Mouse (Mus musculus): ENCODE measurements around the gene Tbr1.
A peak's percentile ranks its signal among the peaks of the same experiment; 100 is the strongest.

Gene Tbr1

DNA sequence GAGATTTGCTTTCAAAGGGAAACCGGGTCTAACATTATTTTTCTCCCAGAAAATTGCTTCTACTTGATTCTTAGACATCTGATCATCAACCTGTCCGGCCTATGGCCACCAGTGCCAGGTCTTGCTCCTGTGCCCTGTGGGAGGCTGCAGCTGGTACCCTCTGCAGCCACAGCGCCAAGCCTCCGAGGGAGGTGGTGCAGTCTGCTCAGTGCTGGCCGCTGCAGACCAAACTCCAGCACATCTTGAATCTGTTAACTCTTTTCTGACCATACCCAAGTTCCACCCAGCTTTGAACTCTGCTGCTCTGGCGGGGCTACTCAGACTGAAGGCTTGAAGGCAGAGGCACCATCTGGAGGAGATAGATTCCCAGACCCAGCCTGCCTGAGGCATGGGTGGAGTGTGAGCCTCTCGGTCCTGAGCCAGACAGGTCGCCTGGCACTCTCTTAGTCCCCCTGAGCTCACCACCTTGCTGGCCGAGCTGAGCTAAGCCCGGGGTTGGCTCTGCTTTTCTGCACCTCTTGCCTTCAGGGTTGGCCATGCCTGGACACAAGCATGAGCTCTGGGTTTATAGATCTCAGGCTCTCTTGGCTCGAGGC, at the start of gene Tbr1:
Tbr1 (plus strand) TSS at position 275 of the 596 bp plus-strand sequence.
- DNase-seq: no peak

DNA sequence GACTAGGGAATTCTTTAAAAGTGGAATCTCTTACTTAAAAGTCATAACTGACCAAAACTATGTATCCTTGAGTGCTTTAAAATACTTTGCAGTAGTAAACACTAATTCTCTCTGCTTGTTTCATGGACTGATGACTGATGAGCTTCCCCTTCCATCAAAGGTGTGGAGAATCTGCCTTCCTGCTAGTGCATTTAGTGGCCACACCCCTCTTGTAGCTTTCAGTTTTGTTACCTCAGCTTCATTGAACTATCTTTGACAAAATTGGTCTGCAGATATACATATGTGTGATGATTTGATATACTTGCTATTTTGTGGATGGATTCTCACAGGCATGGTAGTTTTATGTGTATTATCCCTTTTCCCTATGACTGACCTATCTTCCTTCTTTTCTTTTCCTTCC, 47.7 kb upstream of the Tbr1 start:
- DNase-seq: no peak

DNA sequence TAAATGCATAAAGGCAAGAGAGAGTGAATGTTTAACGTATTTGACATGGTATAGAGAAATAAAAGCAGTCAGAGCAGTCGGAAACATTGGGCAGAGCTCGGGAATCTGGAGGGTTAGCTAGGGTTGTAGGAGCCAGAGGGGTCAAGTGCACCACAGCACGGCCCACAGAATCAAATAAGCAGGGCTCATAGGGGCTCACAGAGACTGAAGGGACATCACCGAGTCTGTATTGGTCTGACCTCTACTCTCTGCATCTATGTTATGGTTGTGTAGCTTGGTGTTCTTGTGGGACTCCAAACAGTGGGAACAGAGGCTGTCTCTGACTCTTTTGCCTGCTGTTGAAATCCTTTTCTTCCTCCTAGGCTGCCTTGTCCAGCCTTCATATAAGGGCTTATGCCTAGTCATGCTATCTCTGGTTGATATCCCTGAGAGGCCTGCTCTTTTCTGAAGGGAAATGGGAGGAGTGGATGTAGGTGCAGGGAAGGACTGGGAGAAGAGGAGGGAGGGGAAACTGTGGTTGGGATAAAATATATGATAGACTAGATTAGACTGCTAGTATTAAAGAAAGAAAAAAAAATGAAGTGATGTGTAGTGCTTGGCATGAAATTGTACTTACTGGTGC, 43.4 kb upstream of the Tbr1 start:
- DNase-seq: no peak

GRCm38 (mm10) chr2:61760044-61760443, 42.7 kb upstream of the Tbr1 start:
- DNase-seq: no peak

- DNase-seq: no peak
Observed at GRCm38 (mm10) chr2:61764470-61765105, 38.1 kb upstream of the Tbr1 start.

- no peak for DNase-seq
Observed at GRCm38 (mm10) chr2:61765526-61765925, 37.2 kb upstream of the Tbr1 start.

- no peak for DNase-seq
Observed at GRCm38 (mm10) chr2:61780794-61781193, 21.9 kb upstream of the Tbr1 start.

DNA sequence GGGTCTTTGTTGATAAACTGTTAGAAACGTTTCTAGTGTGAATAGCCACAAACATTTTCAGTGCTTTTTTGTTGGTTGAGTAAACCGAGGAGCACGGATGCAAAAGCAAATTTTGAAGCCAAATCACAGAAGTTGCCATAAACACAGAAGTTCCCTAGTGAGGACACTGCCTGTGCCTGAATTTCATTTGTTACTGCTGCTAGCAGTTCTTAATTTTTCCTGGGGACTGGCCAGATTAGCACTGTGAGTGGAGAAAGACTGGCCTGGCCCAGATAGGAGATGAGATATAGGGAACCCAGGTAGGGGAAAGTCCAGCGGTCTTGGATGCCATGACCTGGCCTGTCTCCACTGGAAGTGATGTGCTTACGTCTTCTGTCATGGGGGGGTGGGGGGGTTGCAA, 7.8 kb upstream of the Tbr1 start:
- DNase-seq: no peak

DNA sequence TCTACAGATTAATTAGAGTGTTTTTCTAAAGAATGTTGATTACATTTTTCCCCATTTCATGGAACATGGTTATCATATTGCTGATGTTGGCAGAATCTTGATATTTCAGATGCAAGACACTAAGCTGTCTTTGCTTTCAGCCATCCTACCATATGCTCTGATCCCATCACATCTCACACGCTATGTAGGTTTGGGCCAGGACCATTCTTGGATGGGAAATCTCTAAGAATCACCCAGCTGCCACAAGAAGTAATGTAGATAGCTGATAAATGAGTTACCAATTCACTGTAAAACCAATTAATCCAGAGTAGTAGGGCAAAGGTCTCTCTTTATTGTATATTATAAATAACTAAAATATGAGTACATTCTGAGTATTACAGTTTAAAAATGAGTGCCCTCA, 4.7 kb upstream of the Tbr1 start:
- DNase-seq: no peak

GRCm38 (mm10) chr2:61803443-61804367, 975 bp downstream of the Tbr1 start:
- no peak for DNase-seq

DNA sequence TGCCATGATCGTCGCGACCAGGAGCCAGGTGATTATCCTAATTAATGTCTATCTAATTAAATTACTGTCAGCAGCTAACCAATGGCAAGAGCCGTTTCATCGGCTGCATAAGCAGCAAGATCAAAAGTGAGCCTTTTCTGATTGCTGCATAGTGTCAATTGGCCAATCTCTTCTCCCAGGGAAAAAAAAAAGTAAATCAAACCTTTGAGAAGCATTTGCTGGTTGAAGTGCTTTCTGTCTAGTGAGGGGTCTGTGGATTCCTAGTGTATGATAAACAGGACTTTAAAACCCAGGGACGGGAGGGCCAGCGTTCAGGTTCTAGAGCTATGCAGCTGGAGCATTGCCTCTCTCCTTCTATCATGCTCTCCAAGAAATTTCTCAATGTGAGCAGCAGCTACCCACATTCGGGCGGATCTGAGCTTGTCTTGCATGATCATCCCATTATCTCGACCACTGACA, 1.7 kb downstream of the Tbr1 start:
- DNase-seq: no peak

DNA sequence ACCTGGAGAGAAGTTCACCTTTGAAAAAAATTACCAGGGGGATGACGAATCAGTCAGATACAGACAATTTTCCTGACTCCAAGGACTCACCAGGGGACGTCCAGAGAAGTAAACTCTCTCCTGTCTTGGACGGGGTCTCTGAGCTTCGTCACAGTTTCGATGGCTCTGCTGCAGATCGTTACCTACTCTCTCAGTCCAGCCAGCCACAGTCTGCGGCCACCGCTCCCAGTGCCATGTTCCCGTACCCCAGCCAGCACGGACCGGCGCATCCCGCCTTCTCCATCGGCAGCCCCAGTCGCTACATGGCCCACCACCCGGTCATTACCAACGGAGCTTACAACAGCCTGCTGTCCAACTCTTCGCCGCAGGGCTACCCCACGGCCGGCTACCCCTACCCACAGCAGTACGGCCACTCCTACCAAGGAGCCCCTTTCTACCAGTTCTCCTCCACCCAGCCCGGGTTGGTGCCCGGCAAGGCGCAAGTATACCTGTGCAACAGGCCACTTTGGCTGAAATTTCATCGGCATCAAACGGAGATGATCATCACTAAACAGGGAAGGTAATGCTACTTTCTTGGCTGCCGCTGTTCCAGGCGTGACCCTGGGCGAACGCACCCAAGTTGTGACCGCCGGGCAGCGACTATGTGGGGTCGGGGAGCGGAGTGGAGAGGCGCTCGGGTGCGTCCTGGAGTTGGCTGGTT, 2.3 kb downstream of the Tbr1 start:
- peak; percentile 34 for DNase-seq

- DNase-seq: no peak
Observed at GRCm38 (mm10) chr2:61805541-61806345, 3.0 kb downstream of the Tbr1 start.

- no peak for DNase-seq
Observed at GRCm38 (mm10) chr2:61806346-61806825, 3.7 kb downstream of the Tbr1 start.

DNA sequence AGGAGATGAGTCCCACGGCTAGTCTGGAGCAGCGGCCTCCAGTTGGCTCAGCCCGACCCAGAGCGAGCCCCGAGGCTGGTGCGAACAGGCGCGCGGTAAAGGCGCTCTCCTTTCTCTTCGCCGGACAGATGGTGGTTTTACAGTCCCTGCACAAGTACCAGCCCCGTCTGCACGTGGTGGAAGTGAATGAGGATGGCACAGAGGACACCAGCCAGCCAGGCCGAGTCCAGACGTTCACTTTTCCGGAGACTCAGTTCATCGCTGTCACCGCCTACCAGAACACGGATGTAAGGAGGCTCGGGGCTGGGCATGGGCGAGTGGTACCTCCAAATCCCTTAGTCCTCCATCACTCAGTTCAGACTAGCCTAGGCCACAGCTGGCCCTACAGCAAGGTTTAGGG, 4.4 kb downstream of the Tbr1 start:
- DNase-seq: peak; percentile 27

DNA sequence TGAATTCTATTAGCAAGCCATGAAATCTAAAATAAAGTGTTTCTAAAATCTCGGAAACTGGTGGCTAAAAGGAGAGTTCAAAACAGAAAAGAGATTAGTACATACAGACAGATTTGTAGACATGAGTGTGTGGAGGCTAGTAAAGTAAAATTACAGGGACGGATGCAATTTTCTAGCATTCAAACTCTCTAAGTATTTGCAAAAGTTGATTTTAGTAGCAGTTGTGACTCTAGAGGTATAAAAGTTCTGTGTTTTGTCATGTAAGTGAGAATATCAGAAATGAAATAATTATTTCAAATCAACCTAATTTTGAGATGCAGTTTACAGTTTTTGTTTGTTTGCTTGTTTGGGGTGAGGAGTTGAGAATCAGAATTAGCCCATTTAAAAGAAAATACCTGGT, 5.1 kb downstream of the Tbr1 start:
- DNase-seq: no peak

GRCm38 (mm10) chr2:61808776-61809175, 6.0 kb downstream of the Tbr1 start:
- DNase-seq: peak; percentile 10

- DNase-seq: no peak
Observed at GRCm38 (mm10) chr2:61809381-61809780, 6.7 kb downstream of the Tbr1 start.

- DNase-seq: no peak
Observed at GRCm38 (mm10) chr2:61810751-61811150, 8.0 kb downstream of the Tbr1 start.

DNA sequence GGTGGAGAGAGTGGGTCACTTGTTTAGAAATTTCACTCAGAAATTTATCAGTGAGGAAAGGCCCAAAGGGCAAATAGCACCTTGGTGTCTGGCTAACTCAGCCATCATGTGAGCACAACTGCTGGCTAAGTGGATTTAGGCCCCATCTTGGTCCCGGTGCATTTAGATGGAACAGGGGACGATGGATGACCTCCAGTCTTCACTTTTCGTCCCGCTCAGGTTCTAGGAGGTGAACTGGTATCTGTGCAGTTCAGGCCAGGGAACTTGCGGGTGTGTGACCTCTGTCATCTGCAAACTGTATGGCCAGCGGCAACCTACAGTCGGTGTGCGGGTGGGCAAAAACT, 8.4 kb downstream of the Tbr1 start:
- no peak for DNase-seq

DNA sequence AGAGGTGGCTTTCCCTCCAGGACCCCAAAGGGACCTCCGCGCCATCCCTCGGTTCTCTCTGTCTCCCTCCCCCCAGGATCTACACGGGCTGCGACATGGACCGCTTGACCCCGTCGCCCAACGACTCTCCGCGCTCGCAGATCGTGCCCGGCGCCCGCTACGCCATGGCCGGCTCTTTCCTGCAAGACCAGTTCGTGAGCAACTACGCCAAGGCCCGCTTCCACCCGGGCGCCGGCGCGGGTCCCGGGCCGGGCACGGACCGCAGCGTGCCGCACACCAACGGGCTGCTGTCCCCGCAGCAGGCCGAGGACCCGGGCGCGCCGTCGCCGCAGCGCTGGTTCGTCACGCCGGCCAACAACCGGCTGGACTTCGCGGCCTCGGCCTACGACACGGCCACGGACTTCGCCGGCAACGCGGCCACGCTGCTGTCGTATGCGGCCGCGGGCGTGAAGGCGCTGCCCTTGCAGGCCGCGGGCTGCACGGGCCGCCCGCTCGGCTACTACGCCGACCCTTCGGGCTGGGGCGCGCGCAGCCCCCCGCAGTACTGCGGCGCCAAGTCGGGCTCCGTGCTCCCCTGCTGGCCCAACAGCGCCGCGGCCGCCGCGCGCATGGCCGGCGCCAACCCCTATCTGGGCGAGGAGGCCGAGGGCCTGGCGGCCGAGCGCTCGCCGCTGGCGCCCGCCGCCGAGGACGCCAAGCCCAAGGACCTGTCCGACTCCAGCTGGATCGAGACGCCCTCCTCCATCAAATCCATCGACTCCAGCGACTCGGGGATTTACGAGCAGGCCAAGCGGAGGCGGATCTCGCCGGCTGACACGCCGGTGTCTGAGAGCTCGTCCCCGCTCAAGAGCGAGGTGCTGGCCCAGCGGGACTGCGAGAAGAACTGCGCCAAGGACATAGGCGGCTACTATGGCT, 9.0 kb downstream of the Tbr1 start:
- peak; percentile 59 for DNase-seq

Data from kidney, adult 18-20 months (tissue).